In the genomic region with DNA sequence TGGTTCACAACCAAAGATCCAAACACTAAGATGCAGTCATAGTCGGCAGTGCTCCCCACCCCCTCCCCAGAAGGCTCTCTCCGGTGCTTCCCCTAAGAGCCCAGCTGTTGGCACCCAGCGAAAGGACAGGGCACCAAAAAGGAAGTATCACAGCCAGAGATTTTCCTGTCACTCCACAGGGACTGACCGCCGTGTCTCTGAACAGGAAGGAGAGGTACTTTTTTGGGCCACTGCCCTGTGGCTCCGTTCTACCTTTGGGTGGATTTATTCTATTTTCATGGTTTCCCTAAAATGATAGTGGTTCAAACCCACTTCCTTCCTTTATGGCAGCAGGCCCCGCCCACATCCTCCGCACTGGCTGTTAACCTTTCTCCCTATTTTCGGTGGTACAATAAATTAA, we compare ENCODE assay signal across 10 mouse cellular contexts. TPM values are rescaled to one million over a fixed set of nuclear protein-coding genes. Genes with fewer than 3 reads are reported as not detected.
DNase-seq lines count a peak whose midpoint lies in the region; ATAC-seq lines count a peak whose summit lies in the region.
"Had no signal": no experiment of that assay in that cellular context is flagged by ENCODE, and none has a peak within 500 bp of the region (broad histone marks: within the 10 kb centered on the region; RNA-seq: fewer than 3 reads in every experiment).

No protein-coding gene starts in this region.

- ATAC-seq in neural tube, embryonic 15.5 days (ENCODE audit: low FRiP score): no peak
- ATAC-seq in midbrain, embryonic 15.5 days (replicated peaks): no peak

- peak overlapping the region; percentile 31 for H3K4me2 ChIP-seq in neural tube, embryonic 15.5 days
- no peak overlapping the region for H3K4me2 ChIP-seq in midbrain, embryonic 15.5 days
- H3K4me2 ChIP-seq: limb, embryonic 12.5 days had no signal

- no peaks in the 10 kb centered on the region for H3K36me3 ChIP-seq in neural tube, embryonic 15.5 days
- no peaks in the 10 kb centered on the region for H3K36me3 ChIP-seq in midbrain, embryonic 15.5 days (replicated peaks)
- H3K36me3 ChIP-seq: limb, embryonic 12.5 days had no signal

- H3K27me3 ChIP-seq in neural tube, embryonic 15.5 days (replicated peaks): no peaks in the 10 kb centered on the region
- no peaks in the 10 kb centered on the region for H3K27me3 ChIP-seq in midbrain, embryonic 15.5 days (replicated peaks)
- H3K27me3 ChIP-seq: limb, embryonic 12.5 days had no signal

- no peak overlapping the region for H3K9ac ChIP-seq in neural tube, embryonic 15.5 days (replicated peaks)
- no peak overlapping the region for H3K9ac ChIP-seq in midbrain, embryonic 15.5 days
- H3K9ac ChIP-seq: limb, embryonic 12.5 days had no signal

- H3K4me3 ChIP-seq in neural tube, embryonic 15.5 days (replicated peaks): no peak overlapping the region
- no peak overlapping the region for H3K4me3 ChIP-seq in midbrain, embryonic 15.5 days
- H3K4me3 ChIP-seq: limb, embryonic 12.5 days had no signal

- H3K27ac ChIP-seq in neural tube, embryonic 15.5 days (replicated peaks): no peak overlapping the region
- no peak overlapping the region for H3K27ac ChIP-seq in midbrain, embryonic 15.5 days
- H3K27ac ChIP-seq: limb, embryonic 12.5 days had no signal

- WGBS in neural tube, embryonic 15.5 days: 39% methylated on average over 9 of the region's 9 CpGs
- 80% methylated on average over 9 of the region's 9 CpGs for WGBS in midbrain, embryonic 15.5 days

- H3K9me3 ChIP-seq in neural tube, embryonic 15.5 days (replicated peaks): no peaks in the 10 kb centered on the region
- no peaks in the 10 kb centered on the region for H3K9me3 ChIP-seq in midbrain, embryonic 15.5 days
- H3K9me3 ChIP-seq: limb, embryonic 12.5 days had no signal

- peaks cover 3% of the 10 kb centered on the region; the same call in 1 of the 2 replicates for H3K4me1 ChIP-seq in neural tube, embryonic 15.5 days
- no peaks in the 10 kb centered on the region for H3K4me1 ChIP-seq in midbrain, embryonic 15.5 days

- DNase-seq in adrenal gland, postnatal 36 days: peak; percentile 16 to 30
- DNase-seq in adrenal gland, postnatal 14 days: no peak
- peak; percentile 18 to 55 for DNase-seq in spleen, adult 18-20 months
- no peak for DNase-seq in spleen, postnatal 4 days (ENCODE audit: low spot score in 2 of 2)
- peak; percentile 50 for DNase-seq in kidney, postnatal 14 days
- DNase-seq in right cerebral cortex, postnatal 25 days: no peak
- DNase-seq: adrenal gland, adult 2 months had no signal

RNA-seq across cellular contexts. Expression of gene Ryk, which starts 42.9 kb away (rescaled TPM):
- total RNA-seq in adrenal gland, postnatal 36 days (2021): 10 to 100 TPM; 61.3 to 71.5 TPM
- 54.6 and 56.0 TPM in 2 replicates for total RNA-seq in adrenal gland, postnatal 14 days (2021)
- polyA plus RNA-seq in neural tube, embryonic 15.5 days (2015; fragmentation: Nextera tagmentation; extraction: Ambion mirVana): 9.7 and 11.1 TPM in 2 replicates
- 12.5 and 14.1 TPM in 2 replicates for polyA plus RNA-seq in midbrain, embryonic 15.5 days (2015; fragmentation: Nextera tagmentation; extraction: Ambion mirVana)

Comparison
In these comparisons a context has a peak if more than half of its experiments do, and no peak if none do; other contexts are left out.
1. DNase-seq: peak in adrenal gland, postnatal 36 days (2 of 2), spleen, adult 18-20 months (2 of 2) and kidney, postnatal 14 days (single experiment); none in adrenal gland, postnatal 14 days (single experiment), spleen, postnatal 4 days (0 of 2) and right cerebral cortex, postnatal 25 days (single experiment).